Comparison of ENCODE assay signal across 23 mouse cellular contexts in genomic region chr19:10773384-10773783, GRCm38 (mm10). TPM values are rescaled to one million over a fixed set of nuclear protein-coding genes. Genes with fewer than 3 reads are reported as not detected.
"Had no signal": no experiment of that assay in that cellular context is flagged by ENCODE, and none has a peak within 500 bp of the region (broad histone marks: within the 10 kb centered on the region; RNA-seq: fewer than 3 reads in every experiment).

No protein-coding gene starts in this region.

- H3K27ac ChIP-seq: limb, embryonic 12.5 days; limb, embryonic 15.5 days; liver, embryonic 12.5 days; liver, embryonic 15.5 days; lung, embryonic 15.5 days; midbrain, embryonic 12.5 days; midbrain, embryonic 15.5 days; neural tube, embryonic 12.5 days; neural tube, embryonic 15.5 days; stomach, embryonic 15.5 days had no signal

- H3K4me3 ChIP-seq: limb, embryonic 12.5 days; limb, embryonic 15.5 days; liver, embryonic 12.5 days; liver, embryonic 15.5 days; lung, embryonic 15.5 days; midbrain, embryonic 12.5 days; midbrain, embryonic 15.5 days; neural tube, embryonic 12.5 days; neural tube, embryonic 15.5 days; stomach, embryonic 15.5 days had no signal

- ATAC-seq: intestine, embryonic 16.5 days; liver, embryonic 12.5 days; midbrain, embryonic 15.5 days had no signal

- DNase-seq: kidney, adult 18-20 months; kidney, adult 9 months; kidney, postnatal 14 days; kidney, postnatal 4 days; left cerebral cortex, postnatal 4 days; lung, adult 18-20 months; lung, postnatal 10 days; lung, postnatal 36 days; right cerebral cortex, postnatal 25 days; spleen, adult 18-20 months; thymus, postnatal 4 days had no signal

RNA-seq across cellular contexts. Expression of gene Cd5, which starts 34.6 kb away (rescaled TPM):
- total RNA-seq: left cerebral cortex, postnatal 4 days had no signal
- polyA plus RNA-seq: intestine, embryonic 16.5 days; liver, embryonic 12.5 days; liver, embryonic 15.5 days had no signal

RNA-seq across cellular contexts. Expression of gene Cd6, which starts 56.5 kb away (rescaled TPM):
- total RNA-seq: left cerebral cortex, postnatal 4 days had no signal
- polyA plus RNA-seq: kidney, embryonic 16.5 days; limb, embryonic 12.5 days; limb, embryonic 15.5 days; liver, embryonic 12.5 days; liver, embryonic 15.5 days; midbrain, embryonic 12.5 days; neural tube, embryonic 12.5 days; neural tube, embryonic 15.5 days had no signal
